Mouse (Mus musculus): ENCODE measurements around the gene Panx3. TPM values are rescaled to one million over a fixed set of nuclear protein-coding genes. Genes with fewer than 3 reads are reported as not detected.
A peak's percentile ranks its signal among the peaks of the same experiment; 100 is the strongest.

Gene Panx3
- not detected in 2 replicates for polyA plus RNA-seq (2014; fragmentation: Nextera tagmentation; extraction: Ambion mirVana)

GRCm38 (mm10) chr9:37669115-37669514, at the start of gene Panx3:
Gene Panx3, minus strand, starts transcription at chr9:37669235.
- Histone ChIP-seq H3K4me2 (ENCODE audit: low read length) (no peak within 1 kb of the TSS), H3K4me3 (ENCODE audit: low read depth, low read length) (no peak within 1 kb of the TSS), H3K36me3 (ENCODE audit: control insufficient read depth, insufficient read depth, low read length) (no peaks in the 10 kb centered on the region), H3K9me3 (replicated peaks; ENCODE audit: control insufficient read depth, low read length) (no peaks in the 10 kb centered on the region; the same call in 1 of the 2 replicates), H3K9ac (ENCODE audit: low read length) (no peak within 1 kb of the TSS), H3K27ac (ENCODE audit: low read depth, low read length) (no peak within 1 kb of the TSS), H3K4me1 (ENCODE audit: control insufficient read depth, insufficient read depth, low read length) (no peaks in the 10 kb centered on the region), H3K27me3 (replicated peaks; ENCODE audit: control insufficient read depth, insufficient read depth, low read length) (no peaks in the 10 kb centered on the region)
- DNase-seq (ENCODE audit: low spot score), result no peak
- 59% methylated on average over 6 of the region's 6 CpGs for WGBS
- no peak for ATAC-seq

DNA sequence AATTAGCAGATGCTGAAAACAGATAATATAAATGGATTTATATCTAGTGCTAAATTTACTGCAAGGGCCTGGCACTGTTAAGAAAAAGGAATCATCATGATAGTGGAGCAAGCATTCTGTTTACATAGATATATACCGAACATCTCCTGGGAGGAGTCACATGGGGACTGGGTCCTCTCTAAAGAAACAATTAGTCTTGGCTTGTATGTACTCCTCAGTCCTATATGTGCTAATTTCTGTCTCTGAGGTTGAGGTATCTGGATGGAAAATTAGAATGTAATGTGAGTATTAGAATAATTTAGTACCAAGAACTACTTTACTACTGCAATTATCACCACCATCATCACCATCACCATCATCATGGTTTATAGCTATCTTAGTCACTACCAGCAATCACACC, 47.1 kb upstream of the Panx3 start, which contains the start of gene Olfr160:
Gene Olfr160, minus strand, starts transcription at position 101 of the 400 bp plus-strand sequence.
- WGBS, result 90% methylated on average over 1 of the region's 1 CpGs
- Histone ChIP-seq H3K36me3 (ENCODE audit: control insufficient read depth, insufficient read depth, low read length) (no peaks in the 10 kb centered on the region), H3K4me3 (ENCODE audit: low read depth, low read length) (no peak within 1 kb of the TSS), H3K9me3 (replicated peaks; ENCODE audit: control insufficient read depth, low read length) (no peaks in the 10 kb centered on the region), H3K4me2 (ENCODE audit: low read length) (no peak within 1 kb of the TSS), H3K27ac (ENCODE audit: low read depth, low read length) (no peak within 1 kb of the TSS), H3K27me3 (replicated peaks; ENCODE audit: control insufficient read depth, insufficient read depth, low read length) (no peaks in the 10 kb centered on the region), H3K4me1 (ENCODE audit: control insufficient read depth, insufficient read depth, low read length) (no peaks in the 10 kb centered on the region), H3K9ac (ENCODE audit: low read length) (no peak within 1 kb of the TSS)
- DNase-seq (ENCODE audit: low spot score), result no peak
- no peak for ATAC-seq

DNA sequence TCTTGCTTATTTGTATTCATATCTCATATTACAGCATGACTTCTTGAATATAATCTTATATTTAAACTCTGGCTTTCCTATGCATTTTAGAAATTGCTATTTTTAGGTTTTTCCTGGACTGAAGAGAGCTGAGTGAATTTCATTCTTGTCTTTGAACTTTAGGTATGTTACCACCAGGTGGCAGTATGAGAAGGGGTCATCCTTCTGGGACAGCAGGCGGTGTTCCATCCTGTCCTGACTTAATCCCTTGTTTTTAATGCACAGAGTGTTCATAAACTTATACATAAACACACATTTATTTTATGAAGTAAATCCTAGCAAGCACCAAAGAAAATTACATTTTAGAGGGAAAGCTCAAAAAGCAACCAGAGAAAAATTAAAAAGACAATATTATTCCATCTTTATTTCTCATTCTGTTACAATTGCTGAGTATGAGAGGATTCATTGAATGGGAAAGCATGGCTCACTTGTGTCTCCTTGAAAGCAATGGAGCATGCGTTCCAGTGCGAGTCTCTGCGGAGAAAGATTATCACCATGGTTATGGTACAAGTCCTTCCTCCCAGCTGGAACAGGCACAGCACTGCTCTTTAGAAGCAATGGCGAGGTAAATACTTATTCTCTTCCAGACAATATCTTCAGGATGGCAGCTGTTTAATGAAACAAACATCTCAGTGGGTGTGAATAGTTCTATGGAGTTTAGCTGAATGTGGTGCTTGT, 21.1 kb upstream of the Panx3 start:
- Histone ChIP-seq H3K4me3 (ENCODE audit: low read depth, low read length) (no peak overlapping the region), H3K27me3 (replicated peaks; ENCODE audit: control insufficient read depth, insufficient read depth, low read length) (no peaks in the 10 kb centered on the region), H3K36me3 (ENCODE audit: control insufficient read depth, insufficient read depth, low read length) (no peaks in the 10 kb centered on the region), H3K27ac (ENCODE audit: low read depth, low read length) (no peak overlapping the region), H3K4me1 (ENCODE audit: control insufficient read depth, insufficient read depth, low read length) (no peaks in the 10 kb centered on the region), H3K9ac (ENCODE audit: low read length) (no peak overlapping the region), H3K4me2 (ENCODE audit: low read length) (no peak overlapping the region), H3K9me3 (replicated peaks; ENCODE audit: control insufficient read depth, low read length) (no peaks in the 10 kb centered on the region)
- DNase-seq (ENCODE audit: low spot score), result peak; percentile 68
- 36% methylated on average over 5 of the region's 5 CpGs for WGBS
- peak; percentile 50; the same call in 1 of the 2 replicates for ATAC-seq

DNA sequence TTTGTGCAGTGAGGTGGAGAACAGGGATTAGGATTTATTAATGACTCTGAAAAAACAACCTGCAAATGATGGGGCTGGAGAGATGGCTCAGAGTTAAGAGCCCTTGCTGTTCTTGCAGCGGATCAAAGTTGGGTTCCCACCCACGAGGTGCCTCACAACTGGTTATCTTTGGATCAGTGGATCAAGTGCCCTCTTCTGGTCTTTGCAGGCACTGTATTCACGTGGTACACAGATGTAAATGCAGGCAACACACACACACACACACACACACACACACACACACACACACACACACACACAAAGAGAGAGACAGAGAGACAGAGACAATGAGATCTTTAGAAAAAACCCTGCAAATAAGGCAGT, 18.9 kb upstream of the Panx3 start:
- no peaks in the 10 kb centered on the region for H3K36me3 ChIP-seq (ENCODE audit: control insufficient read depth, insufficient read depth, low read length)
- 39% methylated on average over 3 of the region's 3 CpGs for WGBS
- peak; percentile 2 for DNase-seq (ENCODE audit: low spot score)

GRCm38 (mm10) chr9:37687288-37687940, 18.4 kb upstream of the Panx3 start:
- Histone ChIP-seq H3K9ac (ENCODE audit: low read length) (no peak overlapping the region), H3K27ac (ENCODE audit: low read depth, low read length) (no peak overlapping the region), H3K4me2 (ENCODE audit: low read length) (no peak overlapping the region), H3K36me3 (ENCODE audit: control insufficient read depth, insufficient read depth, low read length) (no peaks in the 10 kb centered on the region), H3K9me3 (replicated peaks; ENCODE audit: control insufficient read depth, low read length) (no peaks in the 10 kb centered on the region), H3K4me3 (ENCODE audit: low read depth, low read length) (no peak overlapping the region), H3K27me3 (replicated peaks; ENCODE audit: control insufficient read depth, insufficient read depth, low read length) (no peaks in the 10 kb centered on the region), H3K4me1 (ENCODE audit: control insufficient read depth, insufficient read depth, low read length) (no peaks in the 10 kb centered on the region)
- DNase-seq (ENCODE audit: low spot score) (peak; percentile 48), ATAC-seq (peak; percentile 50)
- WGBS, result 62% methylated on average over 3 of the region's 3 CpGs

More for the DNA sequence above, 18.9 kb upstream of the Panx3 start:
- Histone ChIP-seq H3K9me3 (replicated peaks; ENCODE audit: control insufficient read depth, low read length) (no peaks in the 10 kb centered on the region), H3K4me3 (ENCODE audit: low read depth, low read length) (no peak overlapping the region), H3K9ac (ENCODE audit: low read length) (no peak overlapping the region), H3K27ac (ENCODE audit: low read depth, low read length) (no peak overlapping the region), H3K27me3 (replicated peaks; ENCODE audit: control insufficient read depth, insufficient read depth, low read length) (no peaks in the 10 kb centered on the region), H3K4me1 (ENCODE audit: control insufficient read depth, insufficient read depth, low read length) (no peaks in the 10 kb centered on the region), H3K4me2 (ENCODE audit: low read length) (no peak overlapping the region)
- ATAC-seq, result no peak

DNA sequence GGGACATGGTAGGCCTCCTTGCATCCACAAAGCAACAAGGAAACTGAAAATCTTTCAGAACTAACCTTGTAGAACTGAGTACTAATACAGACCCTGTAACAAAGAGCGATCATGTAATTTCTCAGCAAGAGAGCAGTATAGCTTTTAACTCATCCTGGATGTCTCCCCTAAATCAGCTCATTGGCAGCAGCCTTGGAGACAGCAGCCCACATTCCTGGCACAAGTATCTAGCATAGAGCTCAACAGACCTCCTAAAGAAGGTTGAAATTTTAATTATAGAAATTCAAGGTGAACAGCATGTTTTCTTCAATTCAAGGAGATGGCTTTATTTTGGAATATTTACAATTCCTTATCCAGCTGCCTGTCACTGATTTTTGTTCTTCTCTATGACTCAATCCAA, 12.1 kb upstream of the Panx3 start:
- Histone ChIP-seq H3K9me3 (replicated peaks; ENCODE audit: control insufficient read depth, low read length) (no peaks in the 10 kb centered on the region), H3K4me2 (ENCODE audit: low read length) (no peak overlapping the region), H3K36me3 (ENCODE audit: control insufficient read depth, insufficient read depth, low read length) (no peaks in the 10 kb centered on the region), H3K4me1 (ENCODE audit: control insufficient read depth, insufficient read depth, low read length) (no peaks in the 10 kb centered on the region), H3K9ac (ENCODE audit: low read length) (no peak overlapping the region), H3K27me3 (replicated peaks; ENCODE audit: control insufficient read depth, insufficient read depth, low read length) (no peaks in the 10 kb centered on the region), H3K4me3 (ENCODE audit: low read depth, low read length) (no peak overlapping the region), H3K27ac (ENCODE audit: low read depth, low read length) (no peak overlapping the region)
- ATAC-seq (no peak), DNase-seq (ENCODE audit: low spot score) (no peak)
- 92% methylated on average over 1 of the region's 1 CpGs for whole genome bisulfite sequencing

GRCm38 (mm10) chr9:37675287-37675686, 6.3 kb upstream of the Panx3 start:
- H3K27me3 ChIP-seq (replicated peaks; ENCODE audit: control insufficient read depth, insufficient read depth, low read length), result no peaks in the 10 kb centered on the region
- no peak for DNase-seq (ENCODE audit: low spot score)
- H3K4me2 ChIP-seq (ENCODE audit: low read length), result no peak overlapping the region
- no peak overlapping the region for H3K9ac ChIP-seq (ENCODE audit: low read length)
- H3K36me3 ChIP-seq (ENCODE audit: control insufficient read depth, insufficient read depth, low read length), result no peaks in the 10 kb centered on the region
- WGBS, result 76% methylated on average over 4 of the region's 4 CpGs
- no peaks in the 10 kb centered on the region for H3K4me1 ChIP-seq (ENCODE audit: control insufficient read depth, insufficient read depth, low read length)
- ATAC-seq, result no peak
- H3K4me3 ChIP-seq (ENCODE audit: low read depth, low read length), result no peak overlapping the region
- H3K27ac ChIP-seq (ENCODE audit: low read depth, low read length), result no peak overlapping the region
- H3K9me3 ChIP-seq (replicated peaks; ENCODE audit: control insufficient read depth, low read length), result no peaks in the 10 kb centered on the region; the same call in 1 of the 2 replicates

- Histone ChIP-seq H3K9ac (ENCODE audit: low read length) (no peak overlapping the region), H3K27me3 (replicated peaks; ENCODE audit: control insufficient read depth, insufficient read depth, low read length) (no peaks in the 10 kb centered on the region), H3K9me3 (replicated peaks; ENCODE audit: control insufficient read depth, low read length) (no peaks in the 10 kb centered on the region; the same call in 1 of the 2 replicates), H3K27ac (ENCODE audit: low read depth, low read length) (no peak overlapping the region), H3K36me3 (ENCODE audit: control insufficient read depth, insufficient read depth, low read length) (no peaks in the 10 kb centered on the region), H3K4me3 (ENCODE audit: low read depth, low read length) (no peak overlapping the region), H3K4me2 (ENCODE audit: low read length) (no peak overlapping the region), H3K4me1 (ENCODE audit: control insufficient read depth, insufficient read depth, low read length) (no peaks in the 10 kb centered on the region)
- DNase-seq (ENCODE audit: low spot score) (no peak), ATAC-seq (no peak)
- WGBS, result 83% methylated on average over 3 of the region's 3 CpGs
These were observed 1.2 kb upstream of the Panx3 start for GRCm38 (mm10) chr9:37670261-37670660.

- H3K9ac ChIP-seq (ENCODE audit: low read length), result no peak overlapping the region
- no peak overlapping the region for H3K27ac ChIP-seq (ENCODE audit: low read depth, low read length)
- no peak for ATAC-seq
- H3K27me3 ChIP-seq (replicated peaks; ENCODE audit: control insufficient read depth, insufficient read depth, low read length), result no peaks in the 10 kb centered on the region
- WGBS, result 77% methylated on average over 4 of the region's 4 CpGs
- no peak for DNase-seq (ENCODE audit: low spot score)
- no peaks in the 10 kb centered on the region; the same call in 1 of the 2 replicates for H3K9me3 ChIP-seq (replicated peaks; ENCODE audit: control insufficient read depth, low read length)
- no peaks in the 10 kb centered on the region for H3K4me1 ChIP-seq (ENCODE audit: control insufficient read depth, insufficient read depth, low read length)
- no peak overlapping the region for H3K4me2 ChIP-seq (ENCODE audit: low read length)
- no peaks in the 10 kb centered on the region for H3K36me3 ChIP-seq (ENCODE audit: control insufficient read depth, insufficient read depth, low read length)
- no peak overlapping the region for H3K4me3 ChIP-seq (ENCODE audit: low read depth, low read length)
These were observed 643 bp upstream of the Panx3 start for GRCm38 (mm10) chr9:37669678-37670077.

Measured in forebrain, embryonic 14.5 days (tissue).